Mouse (Mus musculus) kidney, adult 2 months (tissue): ENCODE data around the gene AL731706.1. TPM values are rescaled to one million over a fixed set of nuclear protein-coding genes. Genes with fewer than 3 reads are reported as not detected.

Experiments
- DNase-seq: peaks from one replicate; pipeline ENCODE4 v3.0.0; 2021
- H3K27ac ChIP-seq: fragments of 200-500 bp; 2 replicates; pipeline ENCODE4 v1.5.1; 2012; ENCODE audit warnings: low read depth, low read length, control low read depth, inconsistent platforms; ENCODE audit not compliant: insufficient read depth
- H3K27me3 ChIP-seq: fragments of 200-500 bp; replicated peaks from 2 replicates; pipeline ENCODE4 v1.6.1; 2012; ENCODE audit warnings: mild to moderate bottlenecking, moderate library complexity, low read length, inconsistent platforms; ENCODE audit not compliant: control insufficient read depth, insufficient read depth
- H3K36me3 ChIP-seq: fragments of 200-500 bp; 2 replicates; pipeline ENCODE4 v1.6.1; 2012; ENCODE audit warnings: mild to moderate bottlenecking, moderate library complexity, low read length, inconsistent platforms; ENCODE audit not compliant: control insufficient read depth, insufficient read depth
- H3K4me1 ChIP-seq: fragments of 200-500 bp; 2 replicates; pipeline ENCODE4 v1.6.1; 2011; ENCODE audit warnings: low read length; ENCODE audit not compliant: control insufficient read depth, insufficient read depth
- H3K4me3 ChIP-seq: fragments of 200-500 bp; 2 replicates; pipeline ENCODE4 v1.5.1; 2011; ENCODE audit warnings: mild to moderate bottlenecking, low read depth, low read length, control low read depth; ENCODE audit not compliant: insufficient read depth
- CTCF ChIP-seq: fragments of 200-500 bp; conservative IDR thresholded peaks from 2 replicates; pipeline ENCODE4 v1.5.1; 2011; ENCODE audit warnings: low read depth, mild to moderate bottlenecking, control low read depth, low read length, moderate library complexity, mixed read lengths; ENCODE audit not compliant: insufficient read depth, insufficient read length
- POLR2A ChIP-seq: fragments of 200-500 bp; IDR thresholded peaks from one replicate; pipeline ENCODE4 v1.6.1; 2011; ENCODE audit warnings: low read depth, low read length, control low read depth
- whole genome bisulfite sequencing: fragments of 180-500 bp; shearing (Covaris S2); methylation state at CpG from one replicate; pipeline ENCODE4 v1.1.7; 2018; 5-methylcytosine and 5-hydroxymethylcytosine counted together
- polyA plus RNA-seq: library from polyadenylated mRNA; depleted of rRNA; stranded (reverse); fragments of >200 nt; gene quantifications from 2 replicates; pipeline ENCODE4 v1.2.3, GENCODE M21; 2012; rRNA removed

Gene AL731706.1
- polyA plus RNA-seq = 5.2 and 15.3 TPM in 2 replicates

GRCm38 (mm10) chr2:136891068-136891950 is at the start of gene AL731706.1, which contains the start of the genes Slx4ip and Mkks:
Gene AL731706.1 (minus strand): TSS chr2:136891389.
Gene Slx4ip (plus strand): TSS chr2:136891218.
Gene Mkks (minus strand): TSS chr2:136891389.
- TF ChIP-seq POLR2A (peak; percentile 89), CTCF (no peak)
- no peaks in the 10 kb centered on the region for H3K27me3 ChIP-seq
- H3K36me3 ChIP-seq = no peaks in the 10 kb centered on the region
- peak within 1 kb of the TSS; percentile 100 for H3K27ac ChIP-seq
- peaks cover 8% of the 10 kb centered on the region; the same call in 1 of the 2 replicates for H3K4me1 ChIP-seq
- H3K4me3 ChIP-seq = peak within 1 kb of the TSS; percentile 99
- under 1% methylated on average over 49 of the region's 49 CpGs for WGBS
- peak; percentile 100 for DNase-seq

GRCm38 (mm10) chr2:136938249-136938648 is 47.1 kb upstream of the AL731706.1 start:
- no peak overlapping the region for H3K4me3 ChIP-seq
- H3K27ac ChIP-seq = no peak overlapping the region

GRCm38 (mm10) chr2:136936391-136937288 is 45.5 kb upstream of the AL731706.1 start:
- no peak for TF ChIP-seq CTCF
- no peak for TF ChIP-seq POLR2A
- H3K27ac ChIP-seq = no peak overlapping the region
- no peak overlapping the region for H3K4me3 ChIP-seq
- H3K27me3 ChIP-seq = no peaks in the 10 kb centered on the region
- H3K36me3 ChIP-seq = no peaks in the 10 kb centered on the region
- no peaks in the 10 kb centered on the region for H3K4me1 ChIP-seq
- no peak for DNase-seq
- 82% methylated on average over 4 of the region's 4 CpGs for WGBS

More at GRCm38 (mm10) chr2:136938249-136938648, 47.1 kb upstream of the AL731706.1 start:
- Histone ChIP-seq H3K4me1 (no peaks in the 10 kb centered on the region), H3K27me3 (no peaks in the 10 kb centered on the region), H3K36me3 (no peaks in the 10 kb centered on the region)
- TF ChIP-seq CTCF = no peak
- no peak for TF ChIP-seq POLR2A
- WGBS = 87% methylated on average over 1 of the region's 1 CpGs
- no peak for DNase-seq

GRCm38 (mm10) chr2:136921003-136921408 is 29.8 kb upstream of the AL731706.1 start:
- no peaks in the 10 kb centered on the region for H3K4me1 ChIP-seq
- no peak overlapping the region for H3K27ac ChIP-seq
- TF ChIP-seq POLR2A (no peak), CTCF (no peak)
- H3K36me3 ChIP-seq = no peaks in the 10 kb centered on the region
- no peaks in the 10 kb centered on the region for H3K27me3 ChIP-seq
- WGBS = 53% methylated on average over 4 of the region's 4 CpGs
- no peak overlapping the region for H3K4me3 ChIP-seq
- DNase-seq = peak; percentile 15

GRCm38 (mm10) chr2:136920257-136920993 is 29.2 kb upstream of the AL731706.1 start:
- H3K27me3 ChIP-seq = no peaks in the 10 kb centered on the region
- H3K27ac ChIP-seq = no peak overlapping the region
- 70% methylated on average over 3 of the region's 3 CpGs for WGBS
- no peak overlapping the region for H3K4me3 ChIP-seq
- H3K36me3 ChIP-seq = no peaks in the 10 kb centered on the region
- no peaks in the 10 kb centered on the region for H3K4me1 ChIP-seq
- TF ChIP-seq CTCF (no peak), POLR2A (no peak)
- DNase-seq = no peak

- H3K4me1 ChIP-seq = no peaks in the 10 kb centered on the region
- no peaks in the 10 kb centered on the region for H3K36me3 ChIP-seq
- WGBS = 97% methylated on average over 1 of the region's 1 CpGs
- no peak for DNase-seq
- TF ChIP-seq CTCF (no peak), POLR2A (no peak)
- H3K4me3 ChIP-seq = no peak overlapping the region
- no peak overlapping the region for H3K27ac ChIP-seq
- no peaks in the 10 kb centered on the region for H3K27me3 ChIP-seq
Observed at GRCm38 (mm10) chr2:136919433-136919832, 28.2 kb upstream of the AL731706.1 start.
